Mouse (Mus musculus) heart, adult 2 months (tissue): Measurements from ENCODE around the gene Myo18b.

ENCODE experiments used
- CTCF ChIP-seq: fragments of 200-600 bp; IDR thresholded peaks from 2 replicates; pipeline ENCODE4 v1.8.1; 2022; ENCODE audit warnings: antibody characterized with exemption, mild to moderate bottlenecking, moderate library complexity
- EP300 ChIP-seq: fragments of 200-500 bp; IDR thresholded peaks from 2 replicates; pipeline ENCODE4 v1.6.1; 2011; ENCODE audit warnings: low read depth, low read length, control low read depth; ENCODE audit not compliant: insufficient read depth
- POLR2A ChIP-seq: fragments of 200-500 bp; IDR thresholded peaks from 2 replicates; pipeline ENCODE4 v1.6.1; 2011; ENCODE audit warnings: mild to moderate bottlenecking, low read depth, low read length, control low read depth; ENCODE audit not compliant: insufficient read depth

GRCm38 (mm10) chr5:112707478-112707877, 188.7 kb downstream of the Myo18b start:
- no peak for TF ChIP-seq CTCF
- no peak for TF ChIP-seq EP300
- no peak for TF ChIP-seq POLR2A
